In genomic region chrX:46998961-46999360, GRCm38 (mm10) we compare ENCODE assay signal across 22 mouse cellular contexts.
DNase-seq lines count a peak whose midpoint lies in the region; ATAC-seq lines count a peak whose summit lies in the region.
"Had no signal": no experiment of that assay in that cellular context is flagged by ENCODE, and none has a peak within 500 bp of the region (broad histone marks: within the 10 kb centered on the region; RNA-seq: fewer than 3 reads in every experiment).

No protein-coding gene starts in this region.

- H3K27me3 ChIP-seq in forebrain, embryonic 13.5 days: no peaks in the 10 kb centered on the region
- H3K27me3 ChIP-seq in forebrain, embryonic 12.5 days: no peaks in the 10 kb centered on the region
- H3K27me3 ChIP-seq in forebrain, embryonic 15.5 days: no peaks in the 10 kb centered on the region
- no peaks in the 10 kb centered on the region for H3K27me3 ChIP-seq in forebrain, embryonic 11.5 days (ENCODE audit: control insufficient read depth, insufficient read depth, low read length)
- H3K27me3 ChIP-seq: CH12.LX; embryonic facial prominence, embryonic 12.5 days had no signal

- H3K4me2 ChIP-seq in forebrain, embryonic 13.5 days: no peak overlapping the region
- no peak overlapping the region for H3K4me2 ChIP-seq in forebrain, embryonic 12.5 days
- no peak overlapping the region for H3K4me2 ChIP-seq in forebrain, embryonic 15.5 days (replicated peaks)
- no peak overlapping the region for H3K4me2 ChIP-seq in forebrain, embryonic 11.5 days (ENCODE audit: low read depth, low read length, severe bottlenecking)
- H3K4me2 ChIP-seq: embryonic facial prominence, embryonic 12.5 days had no signal

- H3K27ac ChIP-seq in forebrain, embryonic 13.5 days: no peak overlapping the region
- H3K27ac ChIP-seq in forebrain, embryonic 12.5 days: no peak overlapping the region
- no peak overlapping the region for H3K27ac ChIP-seq in forebrain, embryonic 15.5 days (replicated peaks)
- no peak overlapping the region for H3K27ac ChIP-seq in forebrain, embryonic 11.5 days (ENCODE audit: low read depth, low read length)
- H3K27ac ChIP-seq: embryonic facial prominence, embryonic 10.5 days; embryonic facial prominence, embryonic 12.5 days had no signal

- DNase-seq in forebrain, embryonic 11.5 days (ENCODE audit: low spot score): no peak
- DNase-seq in retina, postnatal 1 day: peak; percentile 10
- DNase-seq in retina, embryonic 14.5 days (ENCODE audit: low spot score): no peak
- peak; percentile 10 for DNase-seq in forelimb bud, embryonic 11.5 days (ENCODE audit: low read depth, low spot score)
- DNase-seq in gastrocnemius, postnatal 4 days (ENCODE audit: low spot score in 2 of 2): no peak
- DNase-seq: adrenal gland, adult 2 months; adrenal gland, postnatal 10 days; adrenal gland, postnatal 25 days; B cell, adult 2 months; cerebellum, adult 11-12 months; cerebellum, adult 2 months; cerebellum, adult 9-10 months; cerebellum, postnatal 10 days; cerebellum, postnatal 25 days had no signal

- H3K4me1 ChIP-seq in forebrain, embryonic 13.5 days: no peaks in the 10 kb centered on the region
- H3K4me1 ChIP-seq in forebrain, embryonic 12.5 days: no peaks in the 10 kb centered on the region
- H3K4me1 ChIP-seq in forebrain, embryonic 15.5 days: no peaks in the 10 kb centered on the region
- no peaks in the 10 kb centered on the region for H3K4me1 ChIP-seq in forebrain, embryonic 11.5 days (replicated peaks; ENCODE audit: control insufficient read depth, insufficient read depth, low read length)
- H3K4me1 ChIP-seq: embryonic facial prominence, embryonic 10.5 days; embryonic facial prominence, embryonic 12.5 days had no signal

- H3K4me3 ChIP-seq in forebrain, embryonic 13.5 days: no peak overlapping the region
- H3K4me3 ChIP-seq in forebrain, embryonic 12.5 days (replicated peaks): no peak overlapping the region
- no peak overlapping the region for H3K4me3 ChIP-seq in forebrain, embryonic 15.5 days
- no peak overlapping the region for H3K4me3 ChIP-seq in forebrain, embryonic 11.5 days (ENCODE audit: low read depth, low read length)
- H3K4me3 ChIP-seq: embryonic facial prominence, embryonic 10.5 days; embryonic facial prominence, embryonic 12.5 days had no signal

- H3K9ac ChIP-seq in forebrain, embryonic 13.5 days: no peak overlapping the region
- no peak overlapping the region for H3K9ac ChIP-seq in forebrain, embryonic 12.5 days
- no peak overlapping the region for H3K9ac ChIP-seq in forebrain, embryonic 15.5 days (replicated peaks)
- no peak overlapping the region for H3K9ac ChIP-seq in forebrain, embryonic 11.5 days (ENCODE audit: low read length)
- H3K9ac ChIP-seq: embryonic facial prominence, embryonic 12.5 days had no signal

- no peaks in the 10 kb centered on the region for H3K36me3 ChIP-seq in forebrain, embryonic 13.5 days (ENCODE audit: poor library complexity, severe bottlenecking)
- H3K36me3 ChIP-seq in forebrain, embryonic 12.5 days (replicated peaks): no peaks in the 10 kb centered on the region
- no peaks in the 10 kb centered on the region for H3K36me3 ChIP-seq in forebrain, embryonic 15.5 days
- H3K36me3 ChIP-seq in forebrain, embryonic 11.5 days (ENCODE audit: control insufficient read depth, insufficient read depth, low read length): no peaks in the 10 kb centered on the region
- H3K36me3 ChIP-seq: embryonic facial prominence, embryonic 10.5 days; embryonic facial prominence, embryonic 12.5 days; G1E had no signal

- H3K9me3 ChIP-seq in forebrain, embryonic 13.5 days (replicated peaks): no peaks in the 10 kb centered on the region
- no peaks in the 10 kb centered on the region for H3K9me3 ChIP-seq in forebrain, embryonic 12.5 days
- H3K9me3 ChIP-seq in forebrain, embryonic 15.5 days: no peaks in the 10 kb centered on the region
- H3K9me3 ChIP-seq in forebrain, embryonic 11.5 days (ENCODE audit: control insufficient read depth, low read length): no peaks in the 10 kb centered on the region
- H3K9me3 ChIP-seq: embryonic facial prominence, embryonic 10.5 days; embryonic facial prominence, embryonic 12.5 days; G1E had no signal

- ATAC-seq in forebrain, embryonic 13.5 days: peak; percentile 43; the same call in 1 of the 2 replicates
- no peak for ATAC-seq in forebrain, embryonic 12.5 days (ENCODE audit: low FRiP score)
- ATAC-seq in forebrain, embryonic 15.5 days (replicated peaks): peak; percentile 43; the same call in 1 of the 2 replicates
- ATAC-seq in forebrain, embryonic 11.5 days (replicated peaks; ENCODE audit: low FRiP score): no peak
- ATAC-seq: CD4-positive, CD25-positive, alpha-beta regulatory T cell, adult 4 months had no signal

Comparison
In these comparisons a context has a peak if more than half of its experiments do, and no peak if none do; other contexts are left out.
1. ATAC-seq: peak in forebrain, embryonic 13.5 days (single experiment) and forebrain, embryonic 15.5 days (single experiment); none in forebrain, embryonic 12.5 days (single experiment) and forebrain, embryonic 11.5 days (single experiment).
2. DNase-seq: peak in retina, postnatal 1 day (single experiment) and forelimb bud, embryonic 11.5 days (single experiment); none in forebrain, embryonic 11.5 days (single experiment), retina, embryonic 14.5 days (single experiment) and gastrocnemius, postnatal 4 days (0 of 2).